Mouse (Mus musculus) neural tube, embryonic 11.5 days (tissue): ENCODE measurements around the gene Rgs7bp. TPM values are rescaled to one million over a fixed set of nuclear protein-coding genes. Genes with fewer than 3 reads are reported as not detected.
A peak's percentile ranks its signal among the peaks of the same experiment; 100 is the strongest.
"Not testable (repeated sequence)": the region's sequence is repeated elsewhere in the genome, so short reads cannot be mapped to it uniquely, and the experiment has no call there.

Experiments used
- ATAC-seq: fragments of 200-750 bp; cut with Nextera tagmentation; 2 replicates; pipeline ENCODE4 v1.8.0; 2017; ENCODE audit warnings: moderate number of reproducible peaks, mild to moderate bottlenecking, moderate TSS enrichment, moderate library complexity; ENCODE audit not compliant: insufficient read depth, low FRiP score, low TSS enrichment
- DNase-seq: peaks from one replicate; pipeline ENCODE4 v3.0.0-alpha.2; 2015; ENCODE audit warnings: low spot score
- H3K27ac ChIP-seq: fragments of 300-500 bp; sonication (generic); 2 replicates; pipeline ENCODE4 v1.5.1; 2014; ENCODE audit warnings: low read depth, mild to moderate bottlenecking, low read length
- H3K27me3 ChIP-seq: fragments of 300-500 bp; sonication (generic); 2 replicates; pipeline ENCODE4 v1.6.1; 2014; ENCODE audit warnings: mild to moderate bottlenecking, low read length, mixed read lengths; ENCODE audit not compliant: control insufficient read depth, insufficient read depth
- H3K36me3 ChIP-seq: fragments of 300-500 bp; sonication (generic); 2 replicates; pipeline ENCODE4 v1.6.1; 2014; ENCODE audit warnings: mild to moderate bottlenecking, low read length, moderate library complexity, mixed read lengths; ENCODE audit not compliant: control insufficient read depth, insufficient read depth
- H3K4me1 ChIP-seq: fragments of 300-500 bp; sonication (generic); 2 replicates; pipeline ENCODE4 v1.6.1; 2014; ENCODE audit warnings: low read length, mixed read lengths; ENCODE audit not compliant: control insufficient read depth, insufficient read depth
- H3K4me2 ChIP-seq: fragments of 300-500 bp; sonication (generic); 2 replicates; pipeline ENCODE4 v1.6.1; 2014; ENCODE audit warnings: low read depth, mild to moderate bottlenecking, moderate library complexity
- H3K4me3 ChIP-seq: fragments of 300-500 bp; sonication (generic); 2 replicates; pipeline ENCODE4 v1.5.1; 2014; ENCODE audit warnings: low read depth, low read length
- H3K9ac ChIP-seq: fragments of 300-500 bp; sonication (generic); 2 replicates; pipeline ENCODE4 v1.6.1; 2014; ENCODE audit warnings: mild to moderate bottlenecking, low read length
- H3K9me3 ChIP-seq: fragments of 300-500 bp; sonication (generic); 2 replicates; pipeline ENCODE4 v1.6.1; 2016; ENCODE audit warnings: low read length; ENCODE audit not compliant: control insufficient read depth
- WGBS: fragments of 180-500 bp; shearing (Covaris S2); extraction: QIAGEN DNeasy Blood & Tissue Kit; methylation state at CpG from one replicate; pipeline ENCODE4 v1.1.7; 2014; 5-methylcytosine and 5-hydroxymethylcytosine counted together
- polyA plus RNA-seq: library from polyadenylated mRNA; unstranded; fragments of >200 nt; fragmentation: Nextera tagmentation; extraction: Ambion mirVana; gene quantifications from 2 replicates; pipeline ENCODE4 v1.2.1, GENCODE M21; 2014

Rgs7bp gene
- polyA plus RNA-seq, 1 experiment from 2014 or later, result 2.3 TPM

DNA sequence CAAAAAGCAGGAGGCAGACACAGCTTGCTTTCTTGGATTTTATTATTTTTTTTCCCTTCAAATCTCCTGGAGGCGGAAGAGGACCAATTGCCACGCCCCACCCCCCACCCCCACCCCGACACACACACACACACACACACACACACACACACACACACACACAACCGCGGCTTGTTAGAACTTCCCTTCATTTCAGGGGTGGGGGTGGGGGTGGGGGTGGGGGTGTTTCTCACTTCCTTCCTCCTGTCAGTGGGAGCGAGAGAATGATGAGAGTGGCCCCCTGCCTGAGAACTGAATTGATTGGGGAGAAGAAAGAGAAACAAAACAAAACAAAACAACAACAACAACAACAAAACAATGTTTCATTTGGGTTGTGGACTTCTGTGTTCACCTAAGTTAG lies 117.0 kb downstream of the Rgs7bp start:
- no peak for ATAC-seq
- no peak overlapping the region for H3K9ac ChIP-seq
- WGBS, result 29% methylated on average over 5 of the region's 6 CpGs

DNA sequence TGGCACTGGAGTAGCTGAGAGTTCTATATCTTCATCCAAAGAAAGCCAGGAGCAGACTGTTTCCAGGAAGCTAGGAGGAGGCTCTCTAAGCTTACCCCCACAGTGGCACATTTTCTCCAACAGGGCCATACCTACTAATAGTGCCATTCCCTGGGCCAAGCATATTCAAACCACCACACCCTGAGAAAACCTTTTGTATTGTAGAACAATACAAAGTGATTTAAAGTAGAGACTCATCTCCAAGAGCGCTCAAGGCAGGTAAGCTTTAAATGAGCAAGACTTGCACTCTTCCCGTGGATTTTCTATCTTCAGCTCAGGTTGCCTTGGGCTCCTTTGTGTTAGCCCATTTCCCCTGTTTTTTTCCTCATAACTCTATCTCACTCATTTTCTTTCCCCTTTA lies 118.1 kb downstream of the Rgs7bp start:
- H3K4me2 ChIP-seq, result no peak overlapping the region
- H3K27ac ChIP-seq, result no peak overlapping the region
- H3K9me3 ChIP-seq, result no peaks in the 10 kb centered on the region
- no peak for DNase-seq
- H3K4me1 ChIP-seq, result peaks cover 6% of the 10 kb centered on the region; the same call in 1 of the 2 replicates
- H3K9ac ChIP-seq, result no peak overlapping the region
- WGBS, result 86% methylated on average over 2 of the region's 2 CpGs
- no peaks in the 10 kb centered on the region for H3K36me3 ChIP-seq
- H3K27me3 ChIP-seq, result no peaks in the 10 kb centered on the region
- H3K4me3 ChIP-seq, result no peak overlapping the region
- ATAC-seq, result no peak

More for the DNA sequence above, 117.0 kb downstream of the Rgs7bp start:
- Histone ChIP-seq H3K4me1 (peaks cover 6% of the 10 kb centered on the region; the same call in 1 of the 2 replicates), H3K9me3 (no peaks in the 10 kb centered on the region), H3K4me3 (peak overlapping the region; percentile 15; the same call in 1 of the 2 replicates), H3K27me3 (no peaks in the 10 kb centered on the region), H3K27ac (no peak overlapping the region), H3K4me2 (peak overlapping the region; percentile 36), H3K36me3 (no peaks in the 10 kb centered on the region)
- no peak for DNase-seq

DNA sequence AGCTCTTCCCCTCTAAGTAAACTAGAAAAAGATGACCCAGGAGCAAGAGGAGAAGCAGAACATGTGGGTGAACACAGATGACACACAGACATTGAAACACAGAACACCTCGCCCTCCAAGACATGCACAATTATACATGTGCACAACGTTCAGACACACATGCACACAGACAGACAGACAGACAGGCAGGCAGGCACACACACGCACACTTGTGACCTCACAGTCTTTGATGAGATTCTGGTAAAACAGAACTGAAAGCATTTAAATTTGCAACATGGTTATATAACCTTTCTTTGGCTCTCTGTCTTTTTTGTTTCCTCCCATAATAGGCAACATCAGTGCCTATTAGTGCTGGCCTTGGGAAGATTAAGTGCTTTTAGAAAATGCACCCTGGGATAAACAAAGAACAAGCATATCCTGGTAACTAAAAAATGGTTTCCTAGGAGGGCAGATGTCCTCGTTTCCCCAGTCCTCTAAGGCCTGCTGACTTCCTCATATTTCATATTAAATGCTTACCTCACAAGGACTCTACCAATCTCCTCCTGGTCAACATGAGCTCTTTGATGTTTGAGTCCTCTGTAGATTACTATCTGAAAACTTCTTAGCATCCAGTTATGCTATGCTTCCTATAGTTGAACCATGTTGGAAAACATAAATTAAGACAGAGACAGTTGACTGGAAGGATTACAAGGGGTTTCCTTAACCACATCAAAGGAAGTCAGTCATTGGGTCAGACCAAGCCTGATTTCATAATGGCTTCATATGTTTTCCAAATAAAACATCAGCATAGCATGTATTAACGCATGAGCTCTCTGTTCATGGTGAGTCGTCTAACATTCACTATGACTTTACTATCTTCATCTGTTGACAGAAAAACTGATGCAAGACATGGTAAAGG lies 122.8 kb downstream of the Rgs7bp start:
- Histone ChIP-seq H3K9ac (no peak overlapping the region), H3K4me1 (no peaks in the 10 kb centered on the region), H3K36me3 (no peaks in the 10 kb centered on the region), H3K4me3 (no peak overlapping the region), H3K27ac (no peak overlapping the region), H3K4me2 (no peak overlapping the region), H3K9me3 (no peaks in the 10 kb centered on the region), H3K27me3 (no peaks in the 10 kb centered on the region)
- ATAC-seq (no peak), DNase-seq (no peak)
- WGBS, result 85% methylated on average over 6 of the region's 6 CpGs

DNA sequence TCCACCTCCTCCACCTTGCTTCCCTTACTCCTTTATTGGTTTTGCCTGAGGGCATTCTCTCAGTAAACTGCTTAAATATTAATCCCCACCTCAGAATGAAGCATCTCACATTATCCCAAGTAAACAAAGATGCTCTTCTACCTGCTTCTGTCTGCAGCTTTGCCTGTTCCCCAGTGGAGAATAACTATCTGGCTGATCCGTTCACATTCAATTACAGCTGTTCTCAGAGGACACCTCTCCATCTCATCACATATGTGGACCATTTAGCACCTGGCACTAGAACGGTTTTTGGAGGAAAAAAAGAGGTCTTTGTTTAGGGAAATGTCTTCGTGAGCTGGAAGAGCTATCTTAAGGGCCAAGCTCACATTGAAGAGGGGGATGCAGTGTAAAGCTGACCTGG lies 123.9 kb downstream of the Rgs7bp start:
- ATAC-seq, result no peak
- WGBS, result 80% methylated on average over 3 of the region's 3 CpGs

DNA sequence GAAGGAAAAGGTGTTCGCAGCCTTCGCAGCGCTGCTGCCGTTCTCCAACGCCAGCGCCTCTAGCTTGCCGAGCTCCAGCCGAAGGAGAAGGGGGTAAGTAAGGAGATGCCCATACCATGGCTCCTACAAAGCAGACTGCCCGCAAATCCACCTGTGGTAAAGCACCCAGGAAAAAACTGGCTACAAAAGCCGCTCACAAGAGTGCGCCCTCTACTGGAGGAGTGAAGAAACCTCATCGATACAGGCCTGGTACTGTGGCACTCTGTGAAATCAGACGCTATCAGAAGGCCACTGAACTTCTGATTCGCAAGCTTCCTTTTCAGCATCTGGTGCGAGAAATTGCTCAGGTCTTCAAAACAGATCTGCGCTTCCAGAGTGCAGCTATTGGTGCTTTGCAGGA lies 136.1 kb downstream of the Rgs7bp start:
- Histone ChIP-seq H3K4me2 (no peak overlapping the region), H3K9ac (no peak overlapping the region), H3K36me3 (no peaks in the 10 kb centered on the region), H3K9me3 (no peaks in the 10 kb centered on the region), H3K4me3 (no peak overlapping the region), H3K27ac (no peak overlapping the region), H3K4me1 (no peaks in the 10 kb centered on the region), H3K27me3 (no peaks in the 10 kb centered on the region)
- no peak for DNase-seq
- 83% methylated on average over 16 of the region's 16 CpGs for WGBS
- ATAC-seq, result no peak

More for the DNA sequence above, 123.9 kb downstream of the Rgs7bp start:
- H3K4me2 ChIP-seq, result no peak overlapping the region
- no peaks in the 10 kb centered on the region for H3K27me3 ChIP-seq
- H3K27ac ChIP-seq, result no peak overlapping the region
- H3K4me1 ChIP-seq, result no peaks in the 10 kb centered on the region
- DNase-seq, result no peak
- H3K9ac ChIP-seq, result no peak overlapping the region
- no peaks in the 10 kb centered on the region for H3K36me3 ChIP-seq
- H3K9me3 ChIP-seq, result no peaks in the 10 kb centered on the region
- H3K4me3 ChIP-seq, result no peak overlapping the region

DNA sequence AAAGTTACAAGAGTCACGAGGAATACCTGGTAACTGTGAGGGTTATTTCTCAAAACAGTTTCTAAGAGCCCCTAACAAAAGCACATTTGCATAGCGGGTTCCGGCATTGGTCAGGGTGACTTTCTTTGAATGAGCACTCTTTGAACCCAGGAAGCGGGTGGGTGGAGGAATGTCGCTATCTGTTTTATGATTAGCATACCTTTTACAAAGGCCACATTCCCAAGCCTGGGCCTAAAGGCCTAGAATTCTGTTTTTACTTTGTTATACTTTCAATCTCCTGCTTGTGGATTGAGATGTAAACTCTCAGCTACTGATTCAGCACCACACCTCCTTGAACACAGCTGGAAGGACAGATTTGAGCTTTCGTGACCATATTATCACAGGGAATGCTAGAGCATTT lies 138.0 kb downstream of the Rgs7bp start:
- ATAC-seq, H3K9ac ChIP-seq, H3K9me3 ChIP-seq, H3K4me3 ChIP-seq, H3K27me3 ChIP-seq, DNase-seq, H3K27ac ChIP-seq, H3K4me1 ChIP-seq, H3K4me2 ChIP-seq, H3K36me3 ChIP-seq: not testable (repeated sequence)
- WGBS, result 83% methylated on average over 6 of the region's 6 CpGs

DNA sequence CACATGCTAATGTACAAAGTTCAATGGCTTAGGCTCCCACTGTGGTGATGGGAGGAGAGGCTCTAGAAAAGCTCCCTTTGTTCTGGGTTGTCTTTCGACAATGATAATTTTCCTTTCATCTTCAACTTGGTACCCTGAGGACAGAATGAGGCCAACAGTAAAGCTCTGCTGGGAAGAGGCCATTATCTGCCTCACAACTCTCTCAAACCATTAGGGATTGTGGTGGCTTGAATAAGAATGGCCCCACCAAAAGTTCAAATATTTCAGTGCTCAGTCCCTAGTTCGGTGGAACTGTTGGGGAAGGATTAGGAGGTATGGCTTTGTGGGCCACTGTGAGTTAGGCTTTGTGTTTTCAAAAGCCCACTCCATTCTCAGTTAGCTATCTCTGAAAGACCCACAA lies 138.6 kb downstream of the Rgs7bp start:
- ATAC-seq (no peak), DNase-seq (no peak)
- WGBS, result 94% methylated on average over 2 of the region's 2 CpGs
- H3K4me3 ChIP-seq, result no peak overlapping the region
- no peaks in the 10 kb centered on the region for H3K4me1 ChIP-seq
- H3K27me3 ChIP-seq, result no peaks in the 10 kb centered on the region
- H3K4me2 ChIP-seq, result no peak overlapping the region
- H3K9me3 ChIP-seq, result no peaks in the 10 kb centered on the region
- no peak overlapping the region for H3K9ac ChIP-seq
- H3K36me3 ChIP-seq, result no peaks in the 10 kb centered on the region
- H3K27ac ChIP-seq, result no peak overlapping the region

DNA sequence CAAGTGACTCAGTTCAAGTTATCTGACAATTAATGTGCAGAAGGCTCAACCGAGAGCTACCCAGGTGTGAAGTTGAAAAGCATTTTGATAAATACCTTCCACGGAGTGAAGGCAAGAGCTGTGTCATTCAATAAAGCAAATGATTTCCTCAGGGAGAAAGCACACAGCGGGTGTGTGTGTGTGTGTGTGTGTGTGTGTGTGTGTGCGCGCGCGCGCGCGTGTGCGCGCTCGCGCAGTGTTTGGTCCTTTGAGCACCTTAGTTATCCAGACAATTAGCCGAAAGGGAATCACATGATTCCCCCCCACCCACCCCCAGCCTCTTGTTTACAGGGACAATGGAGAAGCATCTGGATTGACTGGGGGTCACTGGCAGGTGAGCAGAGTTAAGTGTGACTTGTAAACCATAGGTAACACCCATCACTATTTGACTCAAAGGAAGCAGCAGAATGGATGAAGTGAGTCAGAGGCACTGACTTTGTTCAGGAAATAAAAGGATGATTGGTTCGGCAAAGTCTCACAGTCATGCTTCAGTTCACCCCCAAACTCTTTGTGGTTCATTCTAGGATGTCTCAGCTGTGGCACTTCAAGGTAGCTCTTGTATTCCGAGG lies 140.3 kb downstream of the Rgs7bp start:
- WGBS, result 91% methylated on average over 17 of the region's 17 CpGs
- Histone ChIP-seq H3K27me3 (no peaks in the 10 kb centered on the region), H3K27ac (no peak overlapping the region), H3K4me1 (no peaks in the 10 kb centered on the region), H3K4me2 (no peak overlapping the region), H3K9ac (no peak overlapping the region), H3K9me3 (no peaks in the 10 kb centered on the region), H3K4me3 (no peak overlapping the region), H3K36me3 (no peaks in the 10 kb centered on the region)
- ATAC-seq, result no peak
- DNase-seq, result no peak

DNA sequence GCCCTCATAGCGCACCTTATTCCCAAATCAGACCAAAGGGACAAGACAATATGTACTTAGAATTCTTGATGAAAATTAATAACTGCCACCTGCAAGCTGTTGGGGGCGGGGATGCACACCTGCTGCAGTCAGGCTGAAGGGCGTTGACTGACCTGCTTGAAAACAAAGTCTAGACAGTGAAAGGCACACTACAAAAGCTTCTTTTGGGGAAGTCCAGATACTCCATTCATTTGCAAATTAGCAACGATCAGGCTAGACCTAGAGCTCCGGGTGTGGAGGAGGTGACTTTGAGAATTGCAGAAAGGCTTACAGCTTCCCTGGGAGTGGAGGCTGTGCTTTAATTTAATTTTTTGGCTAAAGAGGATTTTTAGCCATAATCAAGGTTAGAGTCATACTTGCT lies 143.1 kb downstream of the Rgs7bp start:
- 62% methylated on average over 5 of the region's 5 CpGs for WGBS
- H3K36me3 ChIP-seq, H3K27me3 ChIP-seq, ATAC-seq, H3K4me3 ChIP-seq, H3K4me2 ChIP-seq, H3K9ac ChIP-seq, H3K4me1 ChIP-seq, H3K9me3 ChIP-seq, H3K27ac ChIP-seq, DNase-seq: not testable (repeated sequence)
